Mouse (Mus musculus): ENCODE measurements around the gene Ttll1. TPM values are rescaled to one million over a fixed set of nuclear protein-coding genes. Genes with fewer than 3 reads are reported as not detected.
"Not testable (repeated sequence)": the region's sequence is repeated elsewhere in the genome, so short reads cannot be mapped to it uniquely, and the experiment has no call there.

The Ttll1 gene
- polyA plus RNA-seq, 1 experiment from 2014 or later = 74.7 TPM

DNA sequence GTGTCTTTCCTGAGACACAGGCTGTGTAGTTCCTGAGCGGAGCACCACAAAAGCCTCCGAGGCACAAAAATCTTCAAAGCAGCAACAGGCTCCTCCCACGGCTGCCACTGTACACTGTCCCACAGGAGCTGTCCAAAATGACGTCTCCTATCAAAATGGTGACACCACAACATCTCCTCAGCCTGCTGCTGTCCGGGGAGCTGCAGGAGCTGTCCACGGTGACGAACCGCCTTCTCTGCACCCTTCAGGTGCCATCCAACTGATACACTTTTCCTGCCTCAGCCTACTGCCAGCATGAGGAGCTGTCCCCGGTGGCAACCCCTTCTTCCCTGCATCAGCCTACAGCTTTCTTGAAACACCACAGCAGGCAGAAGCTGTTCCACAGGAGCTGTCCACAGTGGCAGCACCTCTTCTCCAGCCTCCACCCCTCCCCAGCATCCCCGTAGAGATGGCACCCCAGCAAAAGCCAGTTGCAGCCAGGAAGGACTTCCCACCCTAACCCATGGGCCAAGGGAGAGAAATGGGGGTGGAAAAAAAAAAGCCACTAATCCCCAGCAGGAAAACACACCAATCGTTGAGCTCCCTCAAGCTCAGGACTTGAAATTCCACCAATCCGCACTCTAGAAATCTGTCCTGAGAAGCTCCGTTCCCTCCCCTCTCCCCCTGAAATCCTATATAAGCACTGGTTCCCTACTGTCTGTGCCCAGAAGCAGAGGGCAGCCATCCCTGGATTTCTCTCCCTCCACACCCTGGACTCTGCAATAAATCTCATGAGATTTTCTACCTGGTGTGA is 2.0 kb upstream of the Ttll1 start:
- H3K36me3 ChIP-seq (replicated peaks; ENCODE audit: control insufficient read depth, insufficient read depth) = no peaks in the 10 kb centered on the region
- H3K9me3 ChIP-seq (ENCODE audit: control insufficient read depth, low read length) = no peaks in the 10 kb centered on the region
- H3K9ac ChIP-seq = no peak overlapping the region
- DNase-seq (ENCODE audit: low spot score) (no peak), ATAC-seq (ENCODE audit: low FRiP score) (no peak)
- WGBS = 80% methylated on average over 13 of the region's 13 CpGs
- no peak overlapping the region for H3K4me3 ChIP-seq (replicated peaks; ENCODE audit: low read length)
- no peak overlapping the region for H3K4me2 ChIP-seq (replicated peaks)
- no peaks in the 10 kb centered on the region for H3K27me3 ChIP-seq (ENCODE audit: control insufficient read depth, insufficient read depth, low read length)
- no peak overlapping the region for H3K27ac ChIP-seq
- peaks cover 14% of the 10 kb centered on the region for H3K4me1 ChIP-seq (replicated peaks; ENCODE audit: control insufficient read depth, insufficient read depth, low read length)

DNA sequence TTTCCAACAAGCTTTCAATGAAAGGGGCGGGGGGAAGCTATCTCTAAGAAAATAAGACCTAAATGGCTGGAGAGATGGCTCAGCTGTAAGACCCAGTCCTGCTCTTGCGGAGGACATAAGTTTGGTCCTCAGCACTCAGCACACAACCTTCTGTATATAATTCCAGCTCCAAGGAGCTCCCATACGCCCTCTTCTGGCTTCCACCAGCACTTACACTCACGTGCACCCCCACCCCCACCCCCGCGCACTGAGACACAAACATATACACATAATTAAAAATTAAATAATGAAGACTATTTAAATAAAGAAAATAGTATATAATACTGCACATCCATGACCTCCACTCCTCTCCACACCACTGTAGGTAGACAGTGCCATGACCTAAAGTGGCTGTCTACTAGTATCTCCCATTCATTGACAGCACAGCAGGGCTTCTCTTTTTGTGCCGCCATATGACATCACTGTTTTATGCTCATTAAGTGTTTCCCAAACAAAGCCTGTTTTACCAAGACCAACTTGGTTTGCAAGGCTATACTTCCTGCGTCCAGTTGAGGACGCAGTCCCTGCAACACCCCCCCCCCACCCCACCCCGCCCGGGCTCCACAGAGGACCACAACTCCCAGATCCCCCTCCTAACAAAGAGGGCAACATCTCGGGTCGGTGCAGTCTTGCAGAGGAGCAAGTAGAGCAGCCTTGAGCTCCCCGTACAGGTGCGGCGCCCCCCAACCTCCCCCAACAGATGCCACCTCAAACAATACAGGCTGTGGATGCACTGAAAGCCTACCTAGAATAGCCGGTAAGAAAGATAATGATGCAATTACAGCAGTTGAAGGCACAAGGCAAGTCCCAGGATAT is 516 bp downstream of the Ttll1 start:
- no peaks in the 10 kb centered on the region for H3K9me3 ChIP-seq (ENCODE audit: control insufficient read depth, low read length)
- 27% methylated on average over 17 of the region's 17 CpGs for WGBS
- H3K4me2 ChIP-seq (replicated peaks) = peak overlapping the region; percentile 57
- H3K4me1 ChIP-seq (replicated peaks; ENCODE audit: control insufficient read depth, insufficient read depth, low read length) = peaks cover 14% of the 10 kb centered on the region
- DNase-seq (ENCODE audit: low spot score) (peak; percentile 30), ATAC-seq (ENCODE audit: low FRiP score) (peak; percentile 88)
- H3K27ac ChIP-seq = peak overlapping the region; percentile 93
- peak overlapping the region; percentile 61 for H3K4me3 ChIP-seq (replicated peaks; ENCODE audit: low read length)
- H3K36me3 ChIP-seq (replicated peaks; ENCODE audit: control insufficient read depth, insufficient read depth) = 0 out of 2 replicates have a peak, but pooled peaks cover 9% of the 10 kb centered on the region
- H3K27me3 ChIP-seq (ENCODE audit: control insufficient read depth, insufficient read depth, low read length) = no peaks in the 10 kb centered on the region
- peak overlapping the region; percentile 77 for H3K9ac ChIP-seq

- H3K27me3 ChIP-seq (ENCODE audit: control insufficient read depth, insufficient read depth, low read length); DNase-seq (ENCODE audit: low spot score); H3K9ac ChIP-seq; H3K4me3 ChIP-seq (replicated peaks; ENCODE audit: low read length); H3K27ac ChIP-seq; H3K4me2 ChIP-seq (replicated peaks); ATAC-seq (ENCODE audit: low FRiP score); H3K9me3 ChIP-seq (ENCODE audit: control insufficient read depth, low read length); H3K4me1 ChIP-seq (replicated peaks; ENCODE audit: control insufficient read depth, insufficient read depth, low read length): not testable (repeated sequence)
- peaks cover 88% of the 10 kb centered on the region for H3K36me3 ChIP-seq (replicated peaks; ENCODE audit: control insufficient read depth, insufficient read depth)
- WGBS = 75% methylated on average over 6 of the region's 6 CpGs
Observed at GRCm38 (mm10) chr15:83501483-83501882, 9.2 kb downstream of the Ttll1 start.

DNA sequence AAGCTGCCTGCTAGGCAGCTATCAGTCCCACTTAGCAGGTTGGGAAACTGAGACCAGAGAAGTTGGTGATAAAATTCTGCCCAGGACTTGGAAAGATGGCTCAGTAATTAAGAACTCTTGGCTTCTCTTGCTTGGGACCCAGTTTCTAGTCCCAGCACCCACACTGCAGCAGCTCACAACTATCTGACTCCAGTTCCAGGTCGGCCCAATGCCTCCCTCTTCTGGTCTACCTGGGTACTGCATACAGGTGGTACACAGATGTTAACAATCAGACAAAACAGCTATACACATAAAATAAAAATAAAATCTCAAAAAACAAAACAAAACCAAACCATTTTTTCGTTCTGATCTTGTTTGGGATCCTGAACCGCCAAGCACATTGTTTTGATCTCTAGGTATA is 10.3 kb downstream of the Ttll1 start:
- Histone ChIP-seq H3K4me3 (replicated peaks; ENCODE audit: low read length) (no peak overlapping the region), H3K9ac (no peak overlapping the region), H3K27me3 (ENCODE audit: control insufficient read depth, insufficient read depth, low read length) (no peaks in the 10 kb centered on the region), H3K9me3 (ENCODE audit: control insufficient read depth, low read length) (no peaks in the 10 kb centered on the region), H3K27ac (no peak overlapping the region), H3K4me2 (replicated peaks) (no peak overlapping the region), H3K4me1 (replicated peaks; ENCODE audit: control insufficient read depth, insufficient read depth, low read length) (no peaks in the 10 kb centered on the region), H3K36me3 (replicated peaks; ENCODE audit: control insufficient read depth, insufficient read depth) (peaks cover 93% of the 10 kb centered on the region)
- 68% methylated on average over 3 of the region's 3 CpGs for WGBS
- no peak for ATAC-seq (ENCODE audit: low FRiP score)
- DNase-seq (ENCODE audit: low spot score) = no peak

- 94% methylated on average over 10 of the region's 10 CpGs for WGBS
Observed at GRCm38 (mm10) chr15:83499211-83499755, 11.4 kb downstream of the Ttll1 start.

GRCm38 (mm10) chr15:83497299-83497698 is 13.4 kb downstream of the Ttll1 start:
- H3K4me1 ChIP-seq (replicated peaks; ENCODE audit: control insufficient read depth, insufficient read depth, low read length) = no peaks in the 10 kb centered on the region
- DNase-seq (ENCODE audit: low spot score) (no peak), ATAC-seq (ENCODE audit: low FRiP score) (no peak)
- H3K27ac ChIP-seq = no peak overlapping the region
- WGBS = 93% methylated on average over 6 of the region's 6 CpGs
- H3K4me3 ChIP-seq (replicated peaks; ENCODE audit: low read length) = no peak overlapping the region
- H3K9ac ChIP-seq = no peak overlapping the region
- no peak overlapping the region for H3K4me2 ChIP-seq (replicated peaks)
- peaks cover 96% of the 10 kb centered on the region for H3K36me3 ChIP-seq (replicated peaks; ENCODE audit: control insufficient read depth, insufficient read depth)
- H3K9me3 ChIP-seq (ENCODE audit: control insufficient read depth, low read length) = no peaks in the 10 kb centered on the region
- H3K27me3 ChIP-seq (ENCODE audit: control insufficient read depth, insufficient read depth, low read length) = no peaks in the 10 kb centered on the region

More at GRCm38 (mm10) chr15:83499211-83499755, 11.4 kb downstream of the Ttll1 start:
- no peak for DNase-seq (ENCODE audit: low spot score)
- H3K4me1 ChIP-seq (replicated peaks; ENCODE audit: control insufficient read depth, insufficient read depth, low read length) = no peaks in the 10 kb centered on the region
- H3K4me2 ChIP-seq (replicated peaks) = no peak overlapping the region
- H3K9ac ChIP-seq = no peak overlapping the region
- H3K36me3 ChIP-seq (replicated peaks; ENCODE audit: control insufficient read depth, insufficient read depth) = peaks cover 93% of the 10 kb centered on the region
- no peak overlapping the region for H3K4me3 ChIP-seq (replicated peaks; ENCODE audit: low read length)
- H3K9me3 ChIP-seq (ENCODE audit: control insufficient read depth, low read length) = no peaks in the 10 kb centered on the region
- no peak overlapping the region for H3K27ac ChIP-seq
- no peak for ATAC-seq (ENCODE audit: low FRiP score)
- no peaks in the 10 kb centered on the region for H3K27me3 ChIP-seq (ENCODE audit: control insufficient read depth, insufficient read depth, low read length)

GRCm38 (mm10) chr15:83495787-83496367 is 14.8 kb downstream of the Ttll1 start:
- no peak for ATAC-seq (ENCODE audit: low FRiP score)
- H3K4me3 ChIP-seq (replicated peaks; ENCODE audit: low read length) = no peak overlapping the region
- no peaks in the 10 kb centered on the region for H3K27me3 ChIP-seq (ENCODE audit: control insufficient read depth, insufficient read depth, low read length)
- no peaks in the 10 kb centered on the region for H3K9me3 ChIP-seq (ENCODE audit: control insufficient read depth, low read length)
- 76% methylated on average over 22 of the region's 22 CpGs for WGBS
- DNase-seq (ENCODE audit: low spot score) = no peak
- no peak overlapping the region for H3K9ac ChIP-seq
- H3K27ac ChIP-seq = no peak overlapping the region
- no peaks in the 10 kb centered on the region for H3K4me1 ChIP-seq (replicated peaks; ENCODE audit: control insufficient read depth, insufficient read depth, low read length)
- H3K36me3 ChIP-seq (replicated peaks; ENCODE audit: control insufficient read depth, insufficient read depth) = peaks cover 100% of the 10 kb centered on the region
- H3K4me2 ChIP-seq (replicated peaks) = no peak overlapping the region

GRCm38 (mm10) chr15:83495195-83495594 is 15.5 kb downstream of the Ttll1 start:
- H3K4me3 ChIP-seq (replicated peaks; ENCODE audit: low read length) = no peak overlapping the region
- 95% methylated on average over 3 of the region's 3 CpGs for WGBS
- no peak overlapping the region for H3K9ac ChIP-seq
- DNase-seq (ENCODE audit: low spot score) (no peak), ATAC-seq (ENCODE audit: low FRiP score) (no peak)
- H3K27me3 ChIP-seq (ENCODE audit: control insufficient read depth, insufficient read depth, low read length) = no peaks in the 10 kb centered on the region
- no peak overlapping the region for H3K27ac ChIP-seq
- no peak overlapping the region for H3K4me2 ChIP-seq (replicated peaks)
- H3K9me3 ChIP-seq (ENCODE audit: control insufficient read depth, low read length) = no peaks in the 10 kb centered on the region
- H3K36me3 ChIP-seq (replicated peaks; ENCODE audit: control insufficient read depth, insufficient read depth) = peaks cover 99% of the 10 kb centered on the region
- H3K4me1 ChIP-seq (replicated peaks; ENCODE audit: control insufficient read depth, insufficient read depth, low read length) = no peaks in the 10 kb centered on the region

GRCm38 (mm10) chr15:83494572-83494920 is 16.1 kb downstream of the Ttll1 start:
- Histone ChIP-seq H3K4me3 (replicated peaks; ENCODE audit: low read length) (no peak overlapping the region), H3K27me3 (ENCODE audit: control insufficient read depth, insufficient read depth, low read length) (no peaks in the 10 kb centered on the region), H3K9ac (no peak overlapping the region), H3K9me3 (ENCODE audit: control insufficient read depth, low read length) (no peaks in the 10 kb centered on the region), H3K36me3 (replicated peaks; ENCODE audit: control insufficient read depth, insufficient read depth) (peaks cover 98% of the 10 kb centered on the region), H3K4me1 (replicated peaks; ENCODE audit: control insufficient read depth, insufficient read depth, low read length) (no peaks in the 10 kb centered on the region), H3K27ac (no peak overlapping the region), H3K4me2 (replicated peaks) (no peak overlapping the region)
- ATAC-seq (ENCODE audit: low FRiP score) = no peak
- WGBS = 83% methylated on average over 6 of the region's 6 CpGs
- no peak for DNase-seq (ENCODE audit: low spot score)
